Mouse (Mus musculus): ENCODE data around the gene Mettl26. TPM values are rescaled to one million over a fixed set of nuclear protein-coding genes. Genes with fewer than 3 reads are reported as not detected.

Gene Mettl26
- polyA plus RNA-seq, 2 experiments: 46.5 to 47.6 TPM

- peaks cover 32% of the 10 kb centered on the region for H3K36me3 ChIP-seq (replicated peaks; ENCODE audit: control insufficient read depth, insufficient read depth, low read depth)
- no peak for DNase-seq (ENCODE audit: low read depth in 3 of 3, low spot score in 3 of 3)
- H3K4me1 ChIP-seq (replicated peaks; ENCODE audit: control insufficient read depth in 2 of 2, insufficient read depth in 2 of 2, low read length in 1 of 2): peaks cover 16 to 19% of the 10 kb centered on the region in 2 experiments
- no peak for ATAC-seq (ENCODE audit: insufficient read depth)
- WGBS (ENCODE audit: insufficient replicate concordance): 93% methylated on average over 22 of the region's 22 CpGs
- no peaks in the 10 kb centered on the region for H3K27me3 ChIP-seq (ENCODE audit: control insufficient read depth, insufficient read depth, low read length)
- no peak within 1 kb of the TSS for H3K27ac ChIP-seq
- no peaks in the 10 kb centered on the region for H3K9me3 ChIP-seq (ENCODE audit: control insufficient read depth, low read length)
- H3K4me2 ChIP-seq (ENCODE audit: low read depth): no peak within 1 kb of the TSS; the same call in 1 of the 2 replicates
- no peak within 1 kb of the TSS for H3K4me3 ChIP-seq (ENCODE audit: insufficient read depth in 1 of 2, low read depth in 2 of 2, low read length in 2 of 2)
- TF ChIP-seq EP300 (IDR thresholded peaks at IDR 0.05; ENCODE audit: low read depth) (no peak), CTCF (IDR thresholded peaks at IDR 0.05; ENCODE audit: low read depth) (no peak)
- H3K9ac ChIP-seq (replicated peaks): no peak within 1 kb of the TSS
These were observed 33.6 kb upstream of the Mettl26 start, which contains the start of gene Gm20683 for GRCm38 (mm10) chr17:25841117-25841880. Gene Gm20683, minus strand, starts transcription at chr17:25841763.

DNA sequence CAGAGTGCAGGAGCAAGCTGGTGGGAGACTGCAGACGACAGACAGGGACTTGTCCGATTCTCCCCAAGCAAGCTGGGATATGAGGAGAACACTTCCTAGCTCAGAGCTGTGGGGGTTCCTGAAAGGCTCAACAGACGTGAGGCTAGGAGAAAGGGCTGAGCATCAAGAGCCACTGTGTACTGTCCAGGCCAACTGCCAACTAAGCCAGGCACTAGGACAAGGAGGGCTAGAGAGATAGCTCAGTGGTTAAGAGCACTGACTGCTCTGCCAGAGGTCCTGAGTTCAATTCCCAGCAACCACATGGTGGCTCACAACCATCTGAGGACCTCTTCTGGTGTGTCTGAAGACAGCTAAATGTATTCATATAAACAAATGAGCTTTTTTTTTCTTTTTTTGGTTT is 32.4 kb upstream of the Mettl26 start:
- Histone ChIP-seq H3K9ac (replicated peaks) (no peak overlapping the region), H3K27me3 (ENCODE audit: control insufficient read depth, insufficient read depth, low read length) (no peaks in the 10 kb centered on the region), H3K36me3 (replicated peaks; ENCODE audit: control insufficient read depth, insufficient read depth, low read depth) (peaks cover 34% of the 10 kb centered on the region), H3K4me2 (ENCODE audit: low read depth) (no peak overlapping the region; the same call in 1 of the 2 replicates), H3K9me3 (ENCODE audit: control insufficient read depth, low read length) (no peaks in the 10 kb centered on the region), H3K27ac (no peak overlapping the region), H3K4me1 (replicated peaks; ENCODE audit: control insufficient read depth in 2 of 2, insufficient read depth in 2 of 2, low read length in 1 of 2) (peaks cover 13 to 16% of the 10 kb centered on the region in 2 experiments), H3K4me3 (ENCODE audit: insufficient read depth in 1 of 2, low read depth in 2 of 2, low read length in 2 of 2) (no peak overlapping the region)
- 80% methylated on average over 3 of the region's 3 CpGs for WGBS (ENCODE audit: insufficient replicate concordance)
- TF ChIP-seq EP300 (IDR thresholded peaks at IDR 0.05; ENCODE audit: low read depth): no peak
- 0 out of 2 replicates have a peak, but pooled peaks have one; percentile 1 for TF ChIP-seq CTCF (IDR thresholded peaks at IDR 0.05; ENCODE audit: low read depth)
- ATAC-seq (ENCODE audit: insufficient read depth) (no peak), DNase-seq (ENCODE audit: low read depth in 3 of 3, low spot score in 3 of 3) (no peak)

DNA sequence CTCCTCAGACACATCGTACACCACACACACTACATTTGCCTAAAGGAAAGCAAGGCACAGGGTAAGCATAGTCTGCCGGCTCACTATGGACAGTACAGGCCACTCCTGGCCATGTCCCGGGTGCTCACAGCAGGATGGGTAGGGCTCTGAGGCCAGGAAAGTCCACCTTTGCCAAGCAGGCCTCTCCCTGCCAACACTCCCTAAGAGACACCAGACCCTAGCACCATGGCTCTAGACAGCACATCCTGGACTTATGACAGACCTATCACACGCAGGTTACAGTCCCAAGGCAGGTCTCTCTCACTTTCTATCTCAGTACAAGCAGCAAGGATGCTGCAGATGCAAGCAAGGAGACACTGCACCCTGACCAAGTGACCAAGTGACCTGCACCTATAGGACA is 31.8 kb upstream of the Mettl26 start:
- Histone ChIP-seq H3K9me3 (ENCODE audit: control insufficient read depth, low read length) (no peaks in the 10 kb centered on the region), H3K4me3 (ENCODE audit: insufficient read depth in 1 of 2, low read depth in 2 of 2, low read length in 2 of 2) (peak overlapping the region; percentile 70 to 75), H3K4me2 (ENCODE audit: low read depth) (peak overlapping the region; percentile 85), H3K4me1 (replicated peaks; ENCODE audit: control insufficient read depth in 2 of 2, insufficient read depth in 2 of 2, low read length in 1 of 2) (peaks cover 13 to 15% of the 10 kb centered on the region in 2 experiments), H3K27me3 (ENCODE audit: control insufficient read depth, insufficient read depth, low read length) (no peaks in the 10 kb centered on the region), H3K9ac (replicated peaks) (peak overlapping the region; percentile 74), H3K36me3 (replicated peaks; ENCODE audit: control insufficient read depth, insufficient read depth, low read depth) (peaks cover 36% of the 10 kb centered on the region), H3K27ac (peak overlapping the region; percentile 43)
- no peak for DNase-seq (ENCODE audit: low read depth in 3 of 3, low spot score in 3 of 3)
- no peak for TF ChIP-seq CTCF (IDR thresholded peaks at IDR 0.05; ENCODE audit: low read depth)
- ATAC-seq (ENCODE audit: insufficient read depth): no peak
- WGBS (ENCODE audit: insufficient replicate concordance): 86% methylated on average over 4 of the region's 4 CpGs

DNA sequence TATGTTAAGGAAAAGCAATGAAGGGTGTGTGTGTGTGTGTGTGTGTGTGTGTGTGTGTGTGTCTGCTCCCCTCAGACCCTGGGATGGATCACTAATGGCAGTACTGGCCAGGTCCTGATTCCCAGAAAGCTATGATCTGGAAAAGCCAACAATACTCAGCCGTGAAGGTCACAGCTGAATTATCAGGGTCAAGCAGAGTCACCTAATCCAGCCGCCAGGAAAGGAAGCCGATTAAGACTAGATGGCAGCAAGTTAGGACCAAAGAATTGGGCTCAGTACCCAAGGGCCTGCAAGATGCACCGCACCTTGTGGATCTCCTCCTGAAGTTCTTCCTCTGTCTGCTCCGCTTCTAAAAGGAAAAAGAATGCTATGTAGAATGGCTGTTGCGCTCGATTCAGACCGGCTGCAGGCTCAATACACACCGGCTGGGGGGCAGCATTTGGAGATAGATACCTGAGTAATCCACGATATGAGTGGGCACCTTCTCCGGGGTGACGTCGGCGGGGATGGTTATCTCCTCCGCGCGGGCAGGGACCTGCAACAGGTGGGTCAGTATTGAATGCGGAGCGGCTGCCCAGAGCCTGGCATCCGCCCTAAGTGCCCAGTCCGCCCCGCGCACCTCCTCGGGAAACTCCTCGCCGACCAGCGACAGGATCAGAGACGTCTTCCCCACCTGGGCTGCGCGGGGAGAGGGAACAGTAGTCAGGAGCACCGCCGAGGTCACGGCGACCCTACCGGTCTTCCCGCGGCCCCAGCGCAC is 31.1 kb upstream of the Mettl26 start:
- no peaks in the 10 kb centered on the region for H3K9me3 ChIP-seq (ENCODE audit: control insufficient read depth, low read length)
- H3K27me3 ChIP-seq (ENCODE audit: control insufficient read depth, insufficient read depth, low read length): no peaks in the 10 kb centered on the region
- peak overlapping the region; percentile 70 to 75 for H3K4me3 ChIP-seq (ENCODE audit: insufficient read depth in 1 of 2, low read depth in 2 of 2, low read length in 2 of 2)
- TF ChIP-seq CTCF (IDR thresholded peaks at IDR 0.05; ENCODE audit: low read depth) (peak; percentile 13; the same call in 1 of the 2 replicates), EP300 (IDR thresholded peaks at IDR 0.05; ENCODE audit: low read depth) (no peak)
- WGBS (ENCODE audit: insufficient replicate concordance): 2% methylated on average over 36 of the region's 38 CpGs
- DNase-seq (ENCODE audit: low read depth in 3 of 3, low spot score in 3 of 3) (no peak), ATAC-seq (ENCODE audit: insufficient read depth) (peak; percentile 63)
- H3K4me2 ChIP-seq (ENCODE audit: low read depth): peak overlapping the region; percentile 85
- H3K4me1 ChIP-seq (replicated peaks; ENCODE audit: control insufficient read depth in 2 of 2, insufficient read depth in 2 of 2, low read length in 1 of 2): peaks cover 13 to 15% of the 10 kb centered on the region in 2 experiments
- H3K9ac ChIP-seq (replicated peaks): peak overlapping the region; percentile 74
- H3K36me3 ChIP-seq (replicated peaks; ENCODE audit: control insufficient read depth, insufficient read depth, low read depth): peaks cover 34% of the 10 kb centered on the region
- H3K27ac ChIP-seq: peak overlapping the region; percentile 43

Data from liver, embryonic 14.5 days (tissue).